Mouse (Mus musculus) midbrain, embryonic 14.5 days (tissue): ENCODE results near the gene Cfi. TPM values are rescaled to one million over a fixed set of nuclear protein-coding genes. Genes with fewer than 3 reads are reported as not detected.

Source experiments
- ATAC-seq: fragments of 200-750 bp; cut with Nextera tagmentation; 2 replicates; pipeline ENCODE4 v1.8.0; 2017; ENCODE audit warnings: moderate number of reproducible peaks, moderate library complexity; ENCODE audit not compliant: low FRiP score, low TSS enrichment
- DNase-seq: peaks from one replicate; pipeline ENCODE4 v3.0.0-alpha.2; 2015
- H3K27ac ChIP-seq: fragments of 300-500 bp; sonication (generic); replicated peaks from 2 replicates; pipeline ENCODE4 v1.5.1; 2014; ENCODE audit warnings: mild to moderate bottlenecking, low read depth, low read length, moderate library complexity
- H3K27me3 ChIP-seq: fragments of 300-500 bp; sonication (generic); 2 replicates; pipeline ENCODE4 v1.6.1; 2014; ENCODE audit warnings: low read length, control low read depth, mixed read lengths; ENCODE audit not compliant: control insufficient read depth, insufficient read depth
- H3K36me3 ChIP-seq: fragments of 300-500 bp; sonication (generic); 2 replicates; pipeline ENCODE4 v1.6.1; 2014; ENCODE audit warnings: low read length, control low read depth; ENCODE audit not compliant: control insufficient read depth, insufficient read depth
- H3K4me1 ChIP-seq: fragments of 300-500 bp; sonication (generic); 2 replicates; pipeline ENCODE4 v1.6.1; 2014; ENCODE audit warnings: mild to moderate bottlenecking, antibody characterized with exemption, low read length, control low read depth; ENCODE audit not compliant: control insufficient read depth, insufficient read depth
- H3K4me2 ChIP-seq: fragments of 300-500 bp; sonication (generic); 2 replicates; pipeline ENCODE4 v1.6.1; 2014; ENCODE audit warnings: mild to moderate bottlenecking, low read length, moderate library complexity
- H3K4me3 ChIP-seq: fragments of 300-500 bp; sonication (generic); replicated peaks from 2 replicates; pipeline ENCODE4 v1.5.1; 2014; ENCODE audit warnings: low read depth, low read length
- H3K9ac ChIP-seq: fragments of 300-500 bp; sonication (generic); replicated peaks from 2 replicates; pipeline ENCODE4 v1.6.1; 2014; ENCODE audit warnings: mild to moderate bottlenecking, low read length, moderate library complexity
- H3K9me3 ChIP-seq: fragments of 300-500 bp; sonication (generic); 2 replicates; pipeline ENCODE4 v1.6.1; 2016; ENCODE audit warnings: low read length, control low read depth, mixed read lengths; ENCODE audit not compliant: control insufficient read depth
- WGBS: fragments of 180-500 bp; shearing (Covaris S2); extraction: QIAGEN DNeasy Blood & Tissue Kit; methylation state at CpG from one replicate; pipeline ENCODE4 v1.1.7; 2014; 5-methylcytosine and 5-hydroxymethylcytosine counted together
- polyA plus RNA-seq: library from polyadenylated mRNA; unstranded; fragments of >200 nt; fragmentation: Nextera tagmentation; extraction: Ambion mirVana; gene quantifications from 2 replicates; pipeline ENCODE4 v1.2.1, GENCODE M21; 2014

The Cfi gene
- polyA plus RNA-seq, 1 experiment from 2014 or later = 0.39 TPM

DNA sequence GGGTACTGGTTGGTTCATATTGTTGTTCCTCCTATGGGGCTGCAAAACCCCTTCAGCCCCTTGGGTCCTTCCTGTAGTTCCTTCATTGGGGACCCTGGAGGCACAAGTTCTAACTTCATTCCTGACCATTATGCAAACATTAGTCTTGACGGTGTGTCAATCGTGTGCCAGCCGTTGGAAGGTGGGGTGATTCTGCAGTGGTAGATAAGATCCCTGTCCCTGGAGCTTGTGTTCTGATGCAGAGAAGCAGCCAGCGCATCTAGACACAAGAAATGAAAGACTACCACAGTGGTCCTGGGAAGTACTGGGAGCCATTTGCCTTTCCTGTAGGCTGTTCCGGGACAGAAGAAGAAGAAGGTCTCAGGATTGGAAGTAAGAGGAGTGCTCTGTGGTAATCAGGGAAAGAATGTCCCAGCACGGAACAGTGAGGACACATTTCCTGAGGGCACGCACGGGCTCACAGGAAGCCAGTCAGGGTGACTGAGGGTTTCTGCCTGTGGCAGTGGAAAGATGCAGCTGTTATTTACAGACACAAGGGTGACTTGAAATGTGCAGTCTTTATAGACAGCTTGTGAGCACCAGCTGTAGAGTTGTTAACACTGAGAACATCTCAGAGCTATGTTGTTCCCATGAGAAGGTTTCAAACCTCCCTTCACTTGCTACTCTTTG, 45.4 kb downstream of the Cfi start:
- Histone ChIP-seq H3K27me3 (no peaks in the 10 kb centered on the region), H3K9me3 (no peaks in the 10 kb centered on the region), H3K27ac (no peak overlapping the region), H3K4me2 (no peak overlapping the region), H3K4me1 (0 out of 2 replicates have a peak, but pooled peaks cover 7% of the 10 kb centered on the region), H3K9ac (no peak overlapping the region), H3K36me3 (no peaks in the 10 kb centered on the region), H3K4me3 (no peak overlapping the region)
- WGBS = 93% methylated on average over 8 of the region's 8 CpGs
- ATAC-seq (no peak), DNase-seq (no peak)

DNA sequence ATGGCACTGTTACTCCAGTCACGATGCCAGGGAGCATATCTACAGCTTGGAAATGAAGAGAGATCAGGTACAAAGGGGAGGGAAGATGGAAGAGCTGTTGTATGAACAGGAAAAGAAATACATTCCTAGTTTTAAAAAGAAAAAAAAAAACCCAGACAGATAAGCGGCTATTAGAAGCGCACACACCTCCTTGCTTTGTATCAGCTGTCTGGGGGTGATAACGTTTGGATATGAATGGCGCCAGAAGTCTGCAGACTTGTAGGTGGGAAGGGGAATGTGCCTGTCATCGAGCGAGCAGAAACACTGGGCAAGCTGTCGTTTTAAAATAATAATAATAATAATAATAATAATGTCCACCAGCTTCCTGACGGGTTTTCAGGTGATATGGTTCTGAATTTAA, 49.9 kb downstream of the Cfi start:
- Histone ChIP-seq H3K36me3 (0 out of 2 replicates have a peak, but pooled peaks cover 5% of the 10 kb centered on the region), H3K4me3 (no peak overlapping the region), H3K9ac (no peak overlapping the region), H3K27me3 (no peaks in the 10 kb centered on the region), H3K4me1 (no peaks in the 10 kb centered on the region), H3K4me2 (no peak overlapping the region), H3K9me3 (no peaks in the 10 kb centered on the region), H3K27ac (no peak overlapping the region)
- no peak for DNase-seq
- no peak for ATAC-seq
- WGBS = 89% methylated on average over 9 of the region's 9 CpGs

DNA sequence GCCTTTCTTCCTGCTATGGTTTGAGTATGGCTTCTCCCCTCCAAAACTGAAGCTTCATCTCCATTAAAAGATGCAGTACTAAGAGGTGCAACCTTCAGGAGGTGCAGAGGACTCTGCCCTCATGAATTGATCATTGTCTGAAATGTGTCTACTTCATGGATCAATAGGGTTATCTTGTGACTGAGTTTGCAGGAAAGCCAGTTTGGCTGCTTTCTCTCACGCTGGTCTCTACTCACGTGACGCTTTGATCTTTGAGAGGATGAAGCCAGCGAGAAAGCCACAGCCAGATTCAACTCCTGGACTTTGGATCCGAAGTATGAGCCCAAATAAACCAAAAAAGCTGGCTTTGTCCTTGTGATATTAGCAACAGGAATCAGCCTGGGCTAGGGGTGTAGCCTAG, 50.7 kb downstream of the Cfi start:
- H3K27me3 ChIP-seq = no peaks in the 10 kb centered on the region
- ATAC-seq (no peak), DNase-seq (no peak)
- WGBS = 80% methylated on average over 5 of the region's 5 CpGs
- no peak overlapping the region for H3K4me3 ChIP-seq
- H3K9ac ChIP-seq = no peak overlapping the region
- H3K9me3 ChIP-seq = no peaks in the 10 kb centered on the region
- H3K27ac ChIP-seq = no peak overlapping the region
- H3K4me2 ChIP-seq = no peak overlapping the region
- H3K4me1 ChIP-seq = no peaks in the 10 kb centered on the region
- 0 out of 2 replicates have a peak, but pooled peaks cover 9% of the 10 kb centered on the region for H3K36me3 ChIP-seq

DNA sequence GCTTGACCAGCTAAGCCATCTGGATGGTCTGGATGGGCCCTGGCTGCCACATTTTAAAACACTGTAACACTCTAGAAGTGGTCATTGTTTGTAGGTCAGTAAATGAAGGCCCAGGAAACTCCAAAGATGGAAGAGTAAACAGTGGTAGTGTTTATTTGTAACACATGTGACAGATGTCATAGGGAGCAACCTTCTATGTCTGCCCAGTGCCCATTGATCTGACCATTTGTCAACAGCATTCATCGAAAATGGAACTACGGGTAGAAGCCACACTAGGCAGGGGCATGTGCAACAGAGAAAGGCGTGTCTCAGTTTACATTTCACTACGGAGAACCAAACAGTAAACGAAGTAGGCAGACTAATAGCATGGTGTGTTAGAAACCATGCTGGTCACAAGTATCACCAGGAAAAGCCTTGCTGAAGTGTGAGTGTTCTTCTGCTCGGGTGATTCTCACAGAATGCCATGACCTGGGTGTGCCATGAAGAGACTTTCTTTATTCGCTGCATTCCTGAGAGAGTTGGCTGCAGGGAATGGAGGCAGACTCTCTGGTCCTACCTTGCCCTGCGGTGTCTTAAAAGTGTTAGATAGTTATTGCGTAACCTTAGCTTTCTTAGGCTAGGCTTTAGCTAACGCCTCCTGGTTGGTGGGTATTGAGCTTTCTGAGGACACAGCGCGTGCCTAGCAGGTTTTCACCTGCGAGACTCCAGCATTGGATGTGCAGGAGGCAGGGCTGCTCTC, 52.3 kb downstream of the Cfi start:
- DNase-seq (no peak), ATAC-seq (no peak)
- Histone ChIP-seq H3K9ac (no peak overlapping the region), H3K4me1 (no peaks in the 10 kb centered on the region), H3K27me3 (no peaks in the 10 kb centered on the region), H3K27ac (no peak overlapping the region), H3K4me2 (no peak overlapping the region), H3K4me3 (no peak overlapping the region), H3K9me3 (no peaks in the 10 kb centered on the region), H3K36me3 (peaks cover 21% of the 10 kb centered on the region)
- 90% methylated on average over 13 of the region's 13 CpGs for WGBS

DNA sequence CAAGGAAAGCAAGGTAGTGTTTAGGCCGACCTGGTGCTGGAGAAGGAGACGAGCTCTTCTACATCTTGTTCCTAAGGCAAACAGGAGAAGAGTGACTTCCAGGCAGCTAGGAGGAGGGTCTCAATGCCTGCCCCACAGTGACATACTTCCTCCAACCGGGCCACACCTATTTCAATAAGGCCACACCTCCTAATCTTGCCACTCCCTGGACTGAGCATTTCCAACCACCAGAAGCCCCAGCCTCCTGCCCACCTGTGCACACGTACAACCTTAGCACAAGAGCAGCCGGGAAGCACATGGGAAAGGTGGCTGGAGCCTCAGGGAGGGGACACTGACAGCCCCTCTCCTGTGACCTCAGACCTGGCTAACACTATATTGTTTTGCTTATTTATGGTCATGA, 56.3 kb downstream of the Cfi start:
- Histone ChIP-seq H3K4me3 (no peak overlapping the region), H3K36me3 (peaks cover 32% of the 10 kb centered on the region), H3K9me3 (no peaks in the 10 kb centered on the region), H3K4me2 (no peak overlapping the region), H3K4me1 (no peaks in the 10 kb centered on the region), H3K27ac (no peak overlapping the region), H3K27me3 (no peaks in the 10 kb centered on the region), H3K9ac (no peak overlapping the region)
- DNase-seq = no peak
- 88% methylated on average over 5 of the region's 5 CpGs for WGBS
- no peak for ATAC-seq

DNA sequence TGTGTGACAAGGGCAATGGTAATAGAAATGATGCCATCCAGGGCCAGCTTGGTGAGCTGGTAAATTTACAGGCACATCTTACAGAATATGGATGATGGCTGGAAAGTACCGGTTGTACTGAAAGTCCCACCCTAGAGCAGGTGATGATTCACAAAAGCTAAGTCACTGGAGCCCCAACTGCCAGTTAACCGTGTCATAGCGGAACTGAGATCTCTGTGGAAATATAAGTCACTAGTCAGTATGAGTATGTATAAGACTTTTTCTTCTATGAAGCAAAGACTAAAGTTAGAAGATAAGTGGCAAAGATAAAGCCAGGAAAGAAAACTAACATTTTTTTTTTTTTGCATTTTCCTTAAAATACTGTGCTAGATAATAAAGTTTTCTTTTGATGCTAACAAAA, 57.5 kb downstream of the Cfi start:
- H3K27me3 ChIP-seq = no peaks in the 10 kb centered on the region
- no peak overlapping the region for H3K4me3 ChIP-seq
- peaks cover 32% of the 10 kb centered on the region for H3K36me3 ChIP-seq
- no peaks in the 10 kb centered on the region for H3K4me1 ChIP-seq
- H3K9ac ChIP-seq = no peak overlapping the region
- DNase-seq = no peak
- ATAC-seq = no peak
- WGBS = 95% methylated on average over 3 of the region's 3 CpGs
- no peak overlapping the region for H3K4me2 ChIP-seq
- no peaks in the 10 kb centered on the region for H3K9me3 ChIP-seq
- no peak overlapping the region for H3K27ac ChIP-seq

DNA sequence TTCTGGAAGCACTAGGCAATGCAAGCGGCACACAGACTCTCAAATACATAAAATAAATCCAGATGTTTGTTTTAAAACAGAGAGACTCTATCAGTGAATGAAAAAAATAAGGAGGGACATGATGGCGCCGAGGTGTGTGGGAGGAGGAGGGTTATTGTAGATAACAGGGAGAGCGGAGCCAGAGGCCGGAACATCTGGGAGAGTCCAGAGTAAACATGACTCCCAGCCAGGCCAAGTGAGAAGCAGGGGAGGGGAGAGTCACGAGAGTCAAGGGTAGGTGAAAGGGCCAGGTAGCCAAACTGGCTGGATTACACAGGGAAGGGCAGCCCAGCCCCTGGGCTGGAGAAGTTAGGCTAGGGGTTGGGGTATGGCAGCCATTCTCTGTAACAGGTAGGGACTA, 60.9 kb downstream of the Cfi start:
- WGBS = 89% methylated on average over 6 of the region's 6 CpGs
- Histone ChIP-seq H3K27ac (no peak overlapping the region), H3K4me1 (0 out of 2 replicates have a peak, but pooled peaks cover 5% of the 10 kb centered on the region), H3K36me3 (peaks cover 23% of the 10 kb centered on the region), H3K9me3 (no peaks in the 10 kb centered on the region), H3K4me2 (no peak overlapping the region), H3K4me3 (no peak overlapping the region), H3K9ac (no peak overlapping the region), H3K27me3 (no peaks in the 10 kb centered on the region)
- no peak for ATAC-seq
- DNase-seq = no peak

DNA sequence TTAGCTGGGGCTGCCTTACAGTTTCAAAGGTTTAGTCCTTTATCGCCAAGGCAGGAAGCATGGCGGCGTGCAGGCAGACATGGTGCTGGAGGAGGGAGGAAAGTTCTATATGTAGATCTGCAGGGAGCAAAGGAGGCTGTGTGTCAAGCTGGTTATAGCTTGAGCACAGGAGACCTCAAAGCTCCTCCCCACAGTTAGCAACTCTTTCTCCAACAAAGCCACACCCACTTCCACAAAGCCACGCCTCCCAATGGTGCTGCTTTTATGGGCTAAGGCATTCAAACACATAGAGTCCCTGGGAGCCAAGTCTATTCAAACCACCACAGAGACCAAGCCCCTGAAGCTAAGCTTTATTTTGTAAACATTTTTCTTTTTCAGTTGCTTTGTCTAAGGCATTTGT, 63.2 kb downstream of the Cfi start:
- Histone ChIP-seq H3K9ac (no peak overlapping the region), H3K36me3 (peaks cover 4% of the 10 kb centered on the region; the same call in 1 of the 2 replicates), H3K9me3 (no peaks in the 10 kb centered on the region), H3K4me1 (0 out of 2 replicates have a peak, but pooled peaks cover 11% of the 10 kb centered on the region), H3K4me2 (no peak overlapping the region), H3K4me3 (no peak overlapping the region), H3K27me3 (no peaks in the 10 kb centered on the region), H3K27ac (no peak overlapping the region)
- DNase-seq (no peak), ATAC-seq (no peak)
- WGBS = 62% methylated on average over 4 of the region's 4 CpGs
